Mouse (Mus musculus) liver, embryonic 13.5 days (tissue): ENCODE measurements around the gene 1700067K01Rik. TPM values are rescaled to one million over a fixed set of nuclear protein-coding genes. Genes with fewer than 3 reads are reported as not detected.
"Not testable (repeated sequence)": the region's sequence is repeated elsewhere in the genome, so short reads cannot be mapped to it uniquely, and the experiment has no call there.

Experiments
- ATAC-seq: fragments of 200-750 bp; cut with Nextera tagmentation; 2 replicates; pipeline ENCODE4 v1.8.0; 2017; ENCODE audit warnings: low read depth, mild to moderate bottlenecking, moderate number of reproducible peaks, moderate library complexity
- DNase-seq: peaks from one replicate; pipeline ENCODE4 v3.0.0; 2022
- H3K27ac ChIP-seq: fragments of 300-500 bp; sonication (generic); 2 replicates; pipeline ENCODE4 v1.5.1; 2015; ENCODE audit warnings: moderate library complexity, mild to moderate bottlenecking, inconsistent platforms
- H3K27me3 ChIP-seq: fragments of 300-500 bp; sonication (generic); 2 replicates; pipeline ENCODE4 v1.6.1; 2015; ENCODE audit warnings: mild to moderate bottlenecking, inconsistent platforms
- H3K36me3 ChIP-seq: fragments of 300-500 bp; sonication (generic); 2 replicates; pipeline ENCODE4 v1.6.1; 2015; ENCODE audit warnings: mild to moderate bottlenecking, inconsistent platforms
- H3K4me1 ChIP-seq: fragments of 300-500 bp; sonication (generic); replicated peaks from 2 replicates; pipeline ENCODE4 v1.6.1; 2015; ENCODE audit warnings: inconsistent platforms
- H3K4me2 ChIP-seq: fragments of 300-500 bp; sonication (generic); 2 replicates; pipeline ENCODE4 v1.6.1; 2015; ENCODE audit warnings: inconsistent platforms, mild to moderate bottlenecking, moderate library complexity
- H3K4me3 ChIP-seq: fragments of 300-500 bp; sonication (generic); replicated peaks from 2 replicates; pipeline ENCODE4 v1.5.1; 2015; ENCODE audit warnings: mild to moderate bottlenecking, inconsistent platforms
- H3K9ac ChIP-seq: fragments of 300-500 bp; sonication (generic); 2 replicates; pipeline ENCODE4 v1.6.1; 2015; ENCODE audit warnings: mild to moderate bottlenecking, inconsistent platforms
- H3K9me3 ChIP-seq: fragments of 300-500 bp; sonication (generic); replicated peaks from 2 replicates; pipeline ENCODE4 v1.6.1; 2016; ENCODE audit warnings: inconsistent platforms
- WGBS: fragments of 180-500 bp; shearing (Covaris S2); methylation state at CpG from one replicate; pipeline ENCODE4 v1.1.7; 2015; ENCODE audit not compliant: insufficient replicate concordance; 5-methylcytosine and 5-hydroxymethylcytosine counted together
- polyA plus RNA-seq: library from polyadenylated mRNA; unstranded; fragments of >200 nt; fragmentation: Nextera tagmentation; extraction: Ambion mirVana; gene quantifications from 2 replicates; pipeline ENCODE4 v1.2.1, GENCODE M21; 2015

The 1700067K01Rik gene
- polyA plus RNA-seq, 1 experiment from 2014 or later, result 0.38 TPM

DNA sequence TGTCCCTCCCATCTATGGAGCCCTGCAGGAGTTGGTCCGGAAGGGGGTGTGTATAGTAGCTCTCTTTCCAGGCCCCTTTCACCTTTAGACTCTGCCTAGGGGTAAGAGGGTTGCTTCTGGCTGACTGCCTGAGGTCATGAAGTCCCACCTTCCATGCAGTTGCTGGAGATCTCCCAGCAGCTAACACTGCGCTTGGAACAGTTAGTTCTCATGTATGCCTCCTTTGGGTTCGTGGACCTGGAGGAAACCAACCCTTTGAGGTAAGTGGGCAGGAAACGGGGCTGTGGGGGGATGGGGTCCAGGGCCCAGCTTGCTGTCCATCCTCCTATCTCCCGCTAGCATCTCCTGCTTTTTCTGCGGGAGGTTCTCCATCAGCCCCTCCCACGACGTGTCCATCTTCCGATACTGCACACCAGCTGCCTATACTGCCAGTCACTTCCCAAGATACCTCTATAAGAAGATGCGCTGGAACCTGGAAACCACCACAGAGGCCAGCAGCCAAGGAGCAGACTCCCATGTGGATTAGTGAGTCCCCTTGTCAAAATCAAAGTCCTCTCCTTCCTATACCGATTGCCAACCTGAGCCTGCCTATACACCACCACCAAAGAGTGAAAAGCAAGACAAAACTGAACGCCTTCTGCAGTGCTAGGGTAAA lies 1.8 kb downstream of the 1700067K01Rik start:
- Histone ChIP-seq H3K36me3 (peaks cover 46% of the 10 kb centered on the region), H3K9ac (no peak overlapping the region), H3K4me3 (no peak overlapping the region), H3K9me3 (no peaks in the 10 kb centered on the region), H3K27ac (no peak overlapping the region), H3K27me3 (no peaks in the 10 kb centered on the region), H3K4me1 (peaks cover 61% of the 10 kb centered on the region), H3K4me2 (no peak overlapping the region)
- 68% methylated on average over 12 of the region's 12 CpGs for WGBS
- DNase-seq, result no peak
- ATAC-seq, result no peak

DNA sequence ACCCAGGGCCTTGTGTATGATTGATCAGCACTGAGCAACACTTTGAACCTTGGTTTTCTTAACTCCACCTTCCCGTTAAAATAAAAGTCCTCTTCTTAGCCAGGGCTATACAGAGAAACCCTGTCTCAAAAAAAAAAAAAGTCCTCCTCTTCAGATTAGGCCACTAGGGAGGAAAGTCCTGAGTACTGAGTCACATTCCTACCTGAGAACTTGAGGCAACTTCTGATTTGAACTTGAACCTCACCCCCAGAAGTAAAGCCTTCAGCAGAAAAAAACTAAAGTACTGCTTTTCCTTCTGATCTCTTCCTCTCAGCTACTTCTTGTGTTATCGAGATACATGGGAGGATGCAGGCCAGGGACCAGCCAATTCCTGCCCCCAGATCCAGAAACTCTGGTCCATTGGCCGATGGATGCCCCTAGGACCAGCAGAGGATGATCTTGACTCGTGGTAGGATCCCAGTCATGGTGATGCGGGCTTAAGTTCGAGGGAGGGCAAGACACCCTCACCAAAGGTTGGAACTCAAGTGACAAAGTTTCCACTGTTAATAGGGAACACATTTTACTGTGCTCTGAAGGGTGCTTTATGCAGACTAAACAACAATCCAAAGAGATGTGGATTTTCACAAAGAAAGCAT lies 2.4 kb downstream of the 1700067K01Rik start:
- Histone ChIP-seq H3K4me3 (peak overlapping the region; percentile 65; the same call in 1 of the 2 replicates), H3K27ac (peak overlapping the region; percentile 84), H3K27me3 (0 out of 2 replicates have a peak, but pooled peaks cover 3% of the 10 kb centered on the region), H3K4me1 (peaks cover 56% of the 10 kb centered on the region), H3K9me3 (no peaks in the 10 kb centered on the region), H3K9ac (peak overlapping the region; percentile 76; the same call in 1 of the 2 replicates), H3K36me3 (peaks cover 45% of the 10 kb centered on the region), H3K4me2 (peak overlapping the region; percentile 88)
- no peak for DNase-seq
- WGBS, result 73% methylated on average over 6 of the region's 6 CpGs
- no peak for ATAC-seq

DNA sequence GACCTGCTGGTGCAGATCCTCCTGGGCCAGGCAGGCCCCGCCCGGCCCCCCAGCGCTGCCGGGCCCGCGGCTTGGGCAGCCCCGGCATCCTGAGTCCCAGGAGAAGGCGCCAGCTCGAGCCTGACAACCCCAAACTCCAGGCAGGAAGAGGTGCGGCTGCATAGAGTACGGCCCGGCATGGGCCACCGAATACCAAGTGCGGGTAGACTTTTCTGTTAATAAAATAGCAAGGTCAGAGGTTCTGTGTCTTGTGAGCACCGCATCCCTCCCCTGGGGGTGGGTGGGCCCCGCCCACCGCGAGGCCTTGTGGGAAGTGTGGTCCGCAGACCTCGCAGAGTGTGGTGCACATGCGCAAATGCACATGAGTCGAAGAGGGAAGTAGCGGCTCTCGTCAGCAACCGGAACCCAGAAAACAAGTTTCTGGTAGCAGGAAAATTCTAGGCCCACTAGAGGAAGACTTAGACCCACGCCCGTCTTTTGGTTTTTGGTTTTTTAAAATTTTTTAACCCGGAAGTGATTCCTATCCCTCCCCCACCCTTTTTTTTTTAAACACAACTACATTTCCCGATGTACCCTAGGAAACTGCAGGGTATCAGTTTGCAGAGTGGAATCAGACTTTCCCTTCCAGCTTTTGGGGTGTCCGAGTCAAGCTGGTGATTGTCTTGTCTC lies 3.4 kb downstream of the 1700067K01Rik start:
- peak overlapping the region; percentile 65 for H3K4me3 ChIP-seq
- H3K4me2 ChIP-seq, result peak overlapping the region; percentile 88
- peaks cover 46% of the 10 kb centered on the region for H3K4me1 ChIP-seq
- ATAC-seq (peak; percentile 89), DNase-seq (peak; percentile 85)
- peak overlapping the region; percentile 76 for H3K9ac ChIP-seq
- peaks cover 6% of the 10 kb centered on the region for H3K27me3 ChIP-seq
- 1% methylated on average over 30 of the region's 30 CpGs for WGBS
- peaks cover 36% of the 10 kb centered on the region for H3K36me3 ChIP-seq
- H3K9me3 ChIP-seq, result no peaks in the 10 kb centered on the region
- peak overlapping the region; percentile 84 for H3K27ac ChIP-seq

DNA sequence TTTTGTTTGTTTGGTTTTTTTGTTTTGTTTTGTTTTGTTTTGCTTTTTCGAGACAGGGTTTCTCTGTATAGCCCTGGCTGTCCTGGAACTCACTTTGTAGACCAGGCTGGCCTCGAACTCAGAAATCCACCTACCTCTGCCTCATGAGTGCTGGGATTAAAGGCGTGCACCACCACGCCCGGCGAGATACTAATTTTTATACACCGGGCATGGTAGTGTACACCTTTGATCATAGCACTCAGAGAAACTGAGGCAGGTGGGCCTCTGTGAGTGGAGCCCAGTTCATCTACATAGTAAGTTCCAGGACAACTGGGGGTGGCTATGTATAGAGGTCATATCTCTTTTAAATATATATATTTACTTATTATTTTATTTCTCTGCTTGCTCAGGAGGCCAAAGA lies 4.2 kb downstream of the 1700067K01Rik start:
- ATAC-seq, H3K9ac ChIP-seq, DNase-seq, H3K4me3 ChIP-seq, H3K9me3 ChIP-seq: not testable (repeated sequence)
- peaks cover 27% of the 10 kb centered on the region for H3K36me3 ChIP-seq
- H3K27ac ChIP-seq, result 0 out of 2 replicates have a peak overlapping the region, but pooled peaks have one; percentile 84
- H3K4me1 ChIP-seq, result peaks cover 43% of the 10 kb centered on the region
- 79% methylated on average over 7 of the region's 7 CpGs for WGBS
- H3K4me2 ChIP-seq, result peak overlapping the region; percentile 88; the same call in 1 of the 2 replicates
- peaks cover 14% of the 10 kb centered on the region for H3K27me3 ChIP-seq

DNA sequence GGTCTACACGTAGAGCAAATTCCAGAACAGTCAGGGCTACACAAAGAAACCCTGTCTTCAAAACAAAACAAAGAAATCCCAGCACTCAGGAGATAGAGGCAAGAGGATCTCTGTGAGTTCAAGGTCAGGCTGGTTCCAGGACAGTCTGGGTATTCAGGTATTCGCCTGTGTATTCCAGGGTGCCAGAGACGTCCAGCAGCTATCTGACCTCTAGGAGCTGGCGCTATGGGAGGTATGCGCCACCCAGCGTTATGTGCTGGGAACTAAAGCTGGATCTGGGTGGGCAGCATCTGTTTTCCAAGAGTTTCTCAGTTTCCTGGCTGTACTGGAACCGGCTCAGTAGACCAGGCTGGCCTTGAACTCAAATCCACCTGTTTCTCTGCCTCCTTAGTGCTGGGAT lies 7.1 kb downstream of the 1700067K01Rik start:
- WGBS, result 47% methylated on average over 7 of the region's 7 CpGs
- Histone ChIP-seq H3K4me2 (no peak overlapping the region), H3K36me3 (0 out of 2 replicates have a peak, but pooled peaks cover under 1% of the 10 kb centered on the region), H3K27me3 (peaks cover 43% of the 10 kb centered on the region), H3K27ac (no peak overlapping the region), H3K4me1 (peaks cover 41% of the 10 kb centered on the region), H3K9me3 (no peaks in the 10 kb centered on the region), H3K4me3 (no peak overlapping the region), H3K9ac (no peak overlapping the region)
- ATAC-seq (no peak), DNase-seq (no peak)

DNA sequence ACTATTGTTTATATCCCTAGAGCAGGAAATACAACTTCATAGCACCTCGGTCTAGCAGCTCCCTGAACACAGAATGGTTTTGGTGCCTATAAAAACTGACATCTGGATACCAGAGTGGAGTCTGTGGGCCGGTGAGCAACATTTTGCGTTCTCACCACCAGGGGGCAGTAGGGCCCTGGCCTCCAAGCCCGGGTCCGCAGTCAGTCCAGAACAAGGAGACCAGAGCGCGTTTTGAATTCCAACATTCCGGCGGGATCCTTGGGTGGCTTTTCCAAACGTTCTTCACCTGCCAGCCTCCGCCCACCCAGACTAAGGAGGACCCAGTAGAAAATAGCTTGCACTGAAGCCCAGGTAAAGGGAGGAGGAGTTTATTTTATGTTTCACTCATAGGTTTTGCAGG lies 8.6 kb downstream of the 1700067K01Rik start:
- H3K4me3 ChIP-seq, result no peak overlapping the region
- no peak overlapping the region for H3K4me2 ChIP-seq
- WGBS, result 2% methylated on average over 11 of the region's 11 CpGs
- no peaks in the 10 kb centered on the region for H3K9me3 ChIP-seq
- DNase-seq (peak; percentile 34), ATAC-seq (no peak)
- peaks cover 30% of the 10 kb centered on the region for H3K4me1 ChIP-seq
- no peak overlapping the region for H3K9ac ChIP-seq
- no peaks in the 10 kb centered on the region for H3K36me3 ChIP-seq
- H3K27me3 ChIP-seq, result peaks cover 52% of the 10 kb centered on the region
- no peak overlapping the region for H3K27ac ChIP-seq

DNA sequence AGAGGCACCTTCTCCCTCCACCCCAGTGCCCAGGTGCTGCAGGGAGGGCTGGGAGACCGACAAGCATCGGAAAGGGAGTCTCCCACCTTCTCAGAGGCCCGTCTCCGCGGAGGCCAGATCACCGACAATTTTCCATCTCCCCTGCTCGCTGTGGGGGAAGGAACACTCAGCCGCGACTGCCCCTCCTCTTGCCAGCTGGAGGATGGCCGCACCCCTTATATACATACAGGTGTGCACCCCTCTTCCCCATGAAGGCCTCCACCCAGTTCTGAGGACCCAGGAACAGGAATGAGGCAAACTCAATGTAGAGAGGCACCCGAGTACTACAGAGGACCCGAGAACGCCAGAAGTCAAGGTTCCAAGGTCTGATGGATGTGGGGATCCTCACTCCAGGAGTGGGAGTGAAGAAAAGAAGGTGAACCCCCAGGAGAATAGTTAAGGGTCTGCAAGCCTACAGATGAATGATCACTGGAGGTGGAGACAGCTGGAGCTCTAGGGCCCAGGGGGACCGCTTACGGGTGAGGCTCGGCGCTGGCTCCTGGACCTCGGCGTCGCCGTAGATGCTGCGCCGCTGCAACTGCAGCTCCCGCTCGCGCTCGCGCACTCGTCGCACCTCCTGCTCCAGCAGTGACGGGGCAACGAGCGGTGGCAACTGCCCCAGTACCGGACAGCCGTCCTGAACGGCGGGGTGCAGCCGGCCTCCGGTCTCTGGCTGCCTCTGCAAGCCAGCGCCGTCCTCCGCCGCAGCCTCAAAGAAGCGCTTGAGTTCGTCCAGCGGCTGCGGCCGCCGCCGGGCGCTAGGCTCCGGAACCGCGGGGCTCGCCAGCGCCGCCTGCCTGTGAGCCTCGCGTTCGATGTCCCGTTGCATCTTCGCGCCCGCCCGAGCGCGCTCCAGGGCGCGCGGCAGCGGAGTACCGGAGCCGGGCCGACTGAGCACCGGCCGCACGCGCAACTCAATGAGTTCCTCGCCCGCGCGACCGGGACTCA lies 9.6 kb downstream of the 1700067K01Rik start:
- DNase-seq, result peak; percentile 32
- peaks cover 23% of the 10 kb centered on the region for H3K4me1 ChIP-seq
- ATAC-seq, result peak; percentile 22; the same call in 1 of the 2 replicates
- H3K4me3 ChIP-seq, result peak overlapping the region; percentile 56
- WGBS, result 3% methylated on average over 83 of the region's 83 CpGs
- no peaks in the 10 kb centered on the region for H3K9me3 ChIP-seq
- H3K27ac ChIP-seq, result no peak overlapping the region
- peaks cover 55% of the 10 kb centered on the region for H3K27me3 ChIP-seq
- no peak overlapping the region for H3K9ac ChIP-seq
- no peaks in the 10 kb centered on the region for H3K36me3 ChIP-seq
- H3K4me2 ChIP-seq, result peak overlapping the region; percentile 71

DNA sequence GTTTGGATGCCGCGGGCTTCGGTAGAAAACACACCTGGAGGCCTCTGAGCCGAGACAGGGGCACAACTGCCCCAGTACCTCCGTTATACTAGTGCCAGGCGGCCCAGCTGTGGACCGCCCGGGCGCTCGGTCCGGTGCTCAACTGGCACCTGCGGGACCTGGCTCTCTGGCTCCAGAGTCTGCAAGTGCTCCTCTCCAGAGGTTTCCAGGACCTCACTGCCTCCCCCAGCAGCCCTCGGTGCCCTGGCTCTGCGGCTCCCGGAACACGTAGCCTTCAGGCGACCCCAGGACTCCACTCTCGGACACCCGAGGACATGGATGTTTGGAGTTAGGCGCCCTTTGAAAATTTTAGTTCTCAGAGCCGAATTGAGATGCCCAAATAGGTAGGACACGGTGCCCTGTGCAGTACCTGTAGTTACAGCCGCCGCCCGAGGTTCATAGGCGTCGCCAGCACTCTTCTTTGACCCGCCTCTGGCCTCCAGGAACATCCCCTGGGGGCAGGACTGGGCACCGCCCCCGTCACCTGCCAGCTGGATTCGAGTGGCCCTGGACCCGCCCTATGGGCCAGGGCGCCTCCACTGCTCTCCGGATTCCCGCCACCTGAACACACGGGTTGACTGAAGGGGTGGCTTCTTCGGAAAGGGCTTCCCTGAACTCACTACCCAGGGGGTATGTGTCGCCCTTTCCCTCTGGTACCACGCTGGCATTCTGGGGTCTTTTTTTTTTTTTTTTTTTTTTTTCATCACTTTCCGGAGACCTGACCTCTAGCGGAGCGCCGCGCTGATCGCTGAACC lies 10.6 kb downstream of the 1700067K01Rik start, which contains the start of gene 2210011C24Rik:
2210011C24Rik (minus strand) TSS at position 467 of the 794 bp plus-strand sequence.
- Histone ChIP-seq H3K4me1 (peaks cover 23% of the 10 kb centered on the region), H3K4me3 (peak within 1 kb of the TSS; percentile 56), H3K4me2 (peak within 1 kb of the TSS; percentile 71), H3K9ac (no peak within 1 kb of the TSS), H3K27ac (no peak within 1 kb of the TSS), H3K27me3 (peaks cover 57% of the 10 kb centered on the region), H3K9me3 (no peaks in the 10 kb centered on the region), H3K36me3 (no peaks in the 10 kb centered on the region)
- under 1% methylated on average over 45 of the region's 45 CpGs for WGBS
- ATAC-seq (no peak), DNase-seq (no peak)

DNA sequence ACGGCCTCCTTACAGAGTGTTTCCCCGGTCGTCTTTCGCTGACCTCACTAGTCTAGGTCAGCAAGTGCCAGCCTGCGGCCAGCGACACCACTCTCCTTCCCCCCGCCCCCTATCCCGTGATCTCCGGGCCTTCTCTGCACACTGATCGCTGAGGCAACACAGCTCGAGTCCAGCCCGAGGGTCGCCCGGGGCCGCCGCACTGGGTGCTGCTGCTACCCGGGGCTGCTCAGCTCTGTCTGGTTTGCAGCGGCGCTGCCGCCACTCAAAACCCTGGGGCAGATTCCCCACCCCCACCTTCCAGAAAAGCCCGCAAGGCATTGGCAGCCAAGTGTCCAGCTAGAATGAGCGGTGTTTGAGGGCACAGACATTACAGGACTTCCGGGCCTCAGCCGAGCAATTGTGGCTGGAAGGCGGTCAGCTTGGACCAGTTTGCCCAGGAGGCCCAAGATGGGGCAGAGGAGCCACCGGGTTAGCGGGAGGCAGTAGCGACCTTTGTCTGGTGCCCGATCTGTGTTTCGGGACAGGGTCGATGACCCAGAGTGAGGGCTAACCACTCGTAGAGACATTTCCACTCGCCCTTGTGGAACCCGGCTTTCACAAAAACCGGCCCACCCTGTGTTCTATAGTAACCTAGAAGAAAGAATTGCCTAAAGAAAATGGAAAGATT lies 11.3 kb downstream of the 1700067K01Rik start:
- peak overlapping the region; percentile 56 for H3K4me3 ChIP-seq
- ATAC-seq (0 out of 2 replicates have a peak, but pooled peaks have one; percentile 11), DNase-seq (no peak)
- WGBS, result 10% methylated on average over 35 of the region's 35 CpGs
- H3K27me3 ChIP-seq, result peaks cover 61% of the 10 kb centered on the region
- peak overlapping the region; percentile 71 for H3K4me2 ChIP-seq
- no peak overlapping the region for H3K9ac ChIP-seq
- H3K27ac ChIP-seq, result no peak overlapping the region
- H3K9me3 ChIP-seq, result no peaks in the 10 kb centered on the region
- H3K36me3 ChIP-seq, result no peaks in the 10 kb centered on the region
- H3K4me1 ChIP-seq, result peaks cover 23% of the 10 kb centered on the region
